Mouse (Mus musculus) 3T3-L1 (cell line): ENCODE data around the gene Ankrd1.

Experiments used
- DNase-seq: peaks from one replicate; pipeline ENCODE4 v3.0.0-alpha.2; 2015; ENCODE audit warnings: low read depth, low spot score

The Ankrd1 gene

DNA sequence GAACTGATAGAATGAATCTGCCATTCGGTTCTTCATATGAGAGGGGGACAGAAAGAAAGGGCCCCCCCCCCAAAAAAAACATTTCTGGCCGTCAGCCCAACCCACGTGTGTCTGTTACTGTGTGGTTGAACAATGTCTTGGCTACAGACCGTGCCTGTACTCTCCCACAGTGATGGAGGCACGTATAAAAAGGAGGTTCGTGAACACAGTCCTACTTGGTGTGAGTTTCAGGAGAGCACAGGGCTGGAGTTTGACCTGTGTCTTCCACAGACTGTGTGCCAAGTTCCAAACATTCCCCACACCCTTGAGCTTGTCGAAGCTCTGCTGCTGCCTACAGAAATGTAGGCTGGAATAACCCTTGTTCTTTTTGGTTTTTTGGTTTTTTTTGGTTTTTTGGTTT is 9.4 kb downstream of the Ankrd1 start:
- no peak for DNase-seq

DNA sequence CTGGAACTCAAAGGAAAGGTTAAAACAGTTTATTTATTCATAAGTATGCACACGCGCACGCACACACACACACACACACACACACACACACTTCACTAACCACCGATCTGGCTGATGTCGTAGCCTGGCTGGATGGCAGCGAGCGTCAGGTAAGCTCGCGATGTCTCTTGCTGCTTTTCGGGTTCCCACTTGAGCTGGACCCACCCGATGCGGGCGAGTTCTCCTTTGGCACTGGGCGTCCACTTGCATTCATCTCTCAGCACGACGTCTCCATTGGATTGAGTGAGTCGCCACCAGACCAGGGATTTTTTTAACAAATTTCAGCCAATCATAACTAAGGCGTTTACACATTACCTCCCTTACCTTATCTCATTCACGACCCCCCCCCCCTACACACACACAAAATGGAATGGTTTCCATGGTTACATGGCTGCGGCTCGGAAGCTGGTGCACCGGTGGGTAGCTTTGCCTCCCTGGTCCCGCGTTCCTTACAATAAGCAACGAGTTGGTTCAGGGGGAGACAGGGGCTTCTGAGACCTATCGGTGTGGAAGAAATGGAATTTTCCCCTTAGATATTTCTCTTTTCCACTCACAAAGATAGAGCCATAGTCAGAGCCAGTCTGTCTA is 10.5 kb downstream of the Ankrd1 start:
- DNase-seq: no peak

DNA sequence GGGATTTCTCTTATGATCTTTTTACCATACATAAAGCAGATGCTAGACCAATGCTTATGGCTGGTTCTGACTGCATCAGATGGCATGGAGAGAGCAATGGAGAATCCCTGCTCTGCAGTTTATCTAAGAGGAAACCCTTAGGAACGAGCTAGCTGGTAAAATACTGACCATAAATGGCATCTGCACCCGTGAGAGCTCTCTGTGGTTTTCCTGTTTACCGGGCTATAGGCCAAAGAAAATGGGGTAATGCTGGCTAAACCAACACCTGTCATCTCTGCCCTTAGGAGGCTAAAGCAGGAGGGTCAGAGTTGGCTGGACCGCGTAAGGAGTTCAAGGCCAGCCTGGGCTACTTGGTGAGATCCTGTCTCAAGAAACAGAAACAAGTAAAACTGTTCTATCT is 16.0 kb downstream of the Ankrd1 start:
- DNase-seq: peak; percentile 55

DNA sequence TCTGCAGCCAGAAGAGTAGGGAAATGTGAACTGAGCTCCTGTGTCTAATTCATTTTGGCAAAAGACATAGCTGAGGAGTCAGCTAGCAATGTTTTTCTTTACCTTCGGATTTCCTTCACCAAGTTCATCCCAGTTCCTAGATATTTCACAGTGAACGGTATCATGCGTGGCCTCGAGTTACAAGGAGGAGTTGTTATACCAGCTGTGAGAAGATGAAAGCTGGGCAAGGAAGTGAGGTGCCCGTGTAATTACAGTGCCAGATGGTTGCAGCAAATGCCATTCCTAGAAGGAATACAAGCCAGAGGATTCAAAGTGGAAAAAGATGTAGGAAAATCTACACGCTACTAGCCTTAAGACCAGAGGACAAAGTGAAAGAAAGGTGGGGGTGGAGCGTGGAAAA is 21.0 kb downstream of the Ankrd1 start:
- DNase-seq: no peak

DNA sequence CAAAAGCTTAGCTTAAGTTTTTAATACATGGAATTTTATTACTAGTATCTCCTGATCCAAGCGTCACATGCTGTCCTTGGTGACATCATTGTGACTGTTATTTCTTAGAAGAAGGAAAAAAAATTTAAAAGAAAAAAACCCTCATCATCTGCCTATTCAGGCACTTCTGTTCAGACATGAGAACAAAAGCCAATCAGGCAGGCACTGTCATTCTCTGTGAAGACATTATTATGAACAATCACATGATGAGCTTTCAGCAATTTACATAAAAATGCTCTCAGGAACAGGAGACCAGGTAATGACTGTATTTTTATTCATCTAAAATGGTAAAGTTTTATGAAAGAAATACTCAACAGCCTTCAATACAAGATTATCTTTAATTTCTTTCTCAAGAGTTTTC is 21.6 kb downstream of the Ankrd1 start:
- no peak for DNase-seq

GRCm38 (mm10) chr19:36097194-36097593 is 22.7 kb downstream of the Ankrd1 start:
- no peak for DNase-seq

DNA sequence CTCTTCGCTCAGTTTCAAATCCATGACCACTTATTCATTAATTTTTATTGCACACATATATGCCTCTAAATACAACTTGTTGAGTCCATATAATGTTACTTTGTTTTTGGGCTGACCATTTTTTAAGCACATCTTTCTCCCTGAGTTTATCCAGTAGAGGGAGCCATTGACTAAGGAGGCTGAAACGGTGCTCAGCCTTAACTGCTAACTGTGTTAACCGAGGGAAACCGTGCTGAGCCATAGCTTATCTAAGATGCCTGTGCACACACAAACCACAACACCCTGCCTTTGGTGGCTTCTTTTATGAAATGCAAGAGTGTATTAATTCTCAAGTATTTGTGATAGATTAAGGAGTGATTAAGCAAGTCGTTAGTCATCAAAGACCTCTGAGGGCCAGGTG is 29.1 kb downstream of the Ankrd1 start:
- DNase-seq: peak; percentile 81

- DNase-seq: peak; percentile 95
These were observed 36.4 kb downstream of the Ankrd1 start, which contains the start of gene Rpp30 for GRCm38 (mm10) chr19:36083262-36084225. TSS of gene Rpp30 (plus strand) at chr19:36083716.

GRCm38 (mm10) chr19:36082606-36083261 is 37.2 kb downstream of the Ankrd1 start:
- DNase-seq: peak; percentile 93

- peak; percentile 39 for DNase-seq
These were observed 56.9 kb downstream of the Ankrd1 start for GRCm38 (mm10) chr19:36062801-36063529.
